Mouse (Mus musculus): ENCODE measurements around the gene Clnk. TPM values are rescaled to one million over a fixed set of nuclear protein-coding genes. Genes with fewer than 3 reads are reported as not detected.

The Clnk gene
- polyA plus RNA-seq, 1 experiment from 2014 or later, result 0.16 TPM

DNA sequence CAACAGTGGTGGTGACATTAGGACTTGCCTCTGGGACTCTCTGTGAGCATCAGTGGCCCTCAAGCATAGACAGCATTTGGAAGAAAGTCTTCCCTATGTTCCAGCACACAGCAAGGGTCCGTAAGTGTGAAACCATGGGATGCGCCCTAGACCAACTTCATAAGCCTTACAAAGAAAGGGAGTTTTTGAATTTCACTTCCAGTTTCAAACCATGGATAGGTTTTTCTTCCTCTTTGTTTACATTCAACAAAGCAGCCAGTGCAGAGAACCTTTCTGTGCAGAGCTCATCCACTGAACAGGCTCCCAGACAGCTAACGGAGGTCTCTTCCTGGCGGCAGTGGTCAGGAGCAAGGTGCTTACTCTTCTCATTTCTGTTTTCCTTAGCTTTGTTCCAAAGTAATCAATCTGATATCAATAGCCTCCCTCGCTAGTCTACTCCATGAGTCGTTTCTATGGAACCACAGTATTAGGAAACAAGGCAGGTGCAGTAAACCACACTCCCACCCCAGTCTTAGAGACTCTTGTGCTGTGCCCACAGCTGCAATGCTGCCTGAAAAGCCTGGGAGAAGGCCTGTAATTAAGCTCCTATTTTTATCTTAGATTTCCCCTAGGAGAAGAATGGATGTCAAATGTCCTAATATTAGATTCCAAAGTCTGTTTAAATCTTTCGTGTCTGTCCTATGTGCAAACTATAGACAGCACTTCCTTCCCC is 169.1 kb downstream of the Clnk start:
- Histone ChIP-seq H3K9ac (replicated peaks; ENCODE audit: low read depth, low read length) (no peak overlapping the region), H3K4me3 (replicated peaks; ENCODE audit: low read length) (no peak overlapping the region), H3K9me3 (ENCODE audit: control insufficient read depth, low read length) (no peaks in the 10 kb centered on the region), H3K4me1 (replicated peaks; ENCODE audit: control insufficient read depth, insufficient read depth, low read length) (no peaks in the 10 kb centered on the region), H3K27me3 (replicated peaks; ENCODE audit: control insufficient read depth, insufficient read depth, low read length) (no peaks in the 10 kb centered on the region), H3K36me3 (ENCODE audit: control insufficient read depth, insufficient read depth) (no peaks in the 10 kb centered on the region), H3K4me2 (ENCODE audit: low read length) (no peak overlapping the region), H3K27ac (ENCODE audit: low read length) (peak overlapping the region; percentile 46; the same call in 1 of the 2 replicates)
- ATAC-seq, result peak; percentile 92
- 67% methylated on average over 7 of the region's 7 CpGs for WGBS

DNA sequence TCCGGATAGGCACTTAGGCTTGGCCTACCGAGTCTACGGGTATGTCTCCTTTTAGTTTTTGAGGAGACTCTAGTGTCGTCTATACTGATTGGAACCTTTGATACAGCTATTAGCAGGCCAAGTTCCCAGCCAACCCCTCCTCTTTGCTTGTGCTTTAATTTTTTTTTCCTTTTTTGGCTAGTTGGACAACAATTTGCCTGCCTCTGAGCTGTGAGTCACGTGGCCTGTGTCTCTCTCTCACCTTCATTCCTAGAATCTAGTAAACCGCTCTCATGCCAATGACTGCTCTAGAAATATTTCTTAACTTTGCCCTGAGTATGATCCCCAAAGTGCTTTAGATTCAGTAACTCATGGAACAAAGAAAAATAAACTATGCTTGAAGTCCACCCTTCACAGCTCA is 173.7 kb downstream of the Clnk start:
- WGBS, result 92% methylated on average over 6 of the region's 6 CpGs

DNA sequence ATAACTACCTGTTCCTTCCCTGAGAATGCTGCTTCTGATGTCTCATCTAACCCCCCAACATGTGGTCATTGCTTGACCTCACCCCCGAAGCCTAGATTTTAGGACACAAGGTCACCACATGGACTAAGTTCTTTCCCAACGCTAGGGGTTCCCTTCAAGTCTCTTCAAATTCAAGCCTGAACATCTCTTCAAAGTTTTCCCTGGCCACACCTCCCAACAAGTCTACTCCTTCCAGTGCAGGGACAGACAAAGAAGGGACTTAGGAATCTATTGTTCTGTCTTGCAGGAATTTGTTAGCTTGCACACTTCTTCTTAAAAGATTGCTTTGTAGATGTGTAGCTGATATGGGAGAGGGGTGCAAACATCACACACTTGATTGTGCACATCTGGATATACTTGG is 174.5 kb downstream of the Clnk start:
- H3K36me3 ChIP-seq (ENCODE audit: control insufficient read depth, insufficient read depth), result no peaks in the 10 kb centered on the region
- no peak overlapping the region for H3K27ac ChIP-seq (ENCODE audit: low read length)
- H3K4me1 ChIP-seq (replicated peaks; ENCODE audit: control insufficient read depth, insufficient read depth, low read length), result no peaks in the 10 kb centered on the region
- ATAC-seq, result no peak
- H3K9me3 ChIP-seq (ENCODE audit: control insufficient read depth, low read length), result no peaks in the 10 kb centered on the region
- H3K9ac ChIP-seq (replicated peaks; ENCODE audit: low read depth, low read length), result no peak overlapping the region
- 72% methylated on average over 2 of the region's 2 CpGs for WGBS
- no peak overlapping the region for H3K4me3 ChIP-seq (replicated peaks; ENCODE audit: low read length)
- H3K4me2 ChIP-seq (ENCODE audit: low read length), result no peak overlapping the region
- no peaks in the 10 kb centered on the region for H3K27me3 ChIP-seq (replicated peaks; ENCODE audit: control insufficient read depth, insufficient read depth, low read length)

More for the DNA sequence above, 173.7 kb downstream of the Clnk start:
- Histone ChIP-seq H3K4me3 (replicated peaks; ENCODE audit: low read length) (no peak overlapping the region), H3K36me3 (ENCODE audit: control insufficient read depth, insufficient read depth) (no peaks in the 10 kb centered on the region), H3K9ac (replicated peaks; ENCODE audit: low read depth, low read length) (no peak overlapping the region), H3K4me1 (replicated peaks; ENCODE audit: control insufficient read depth, insufficient read depth, low read length) (no peaks in the 10 kb centered on the region), H3K27me3 (replicated peaks; ENCODE audit: control insufficient read depth, insufficient read depth, low read length) (no peaks in the 10 kb centered on the region), H3K4me2 (ENCODE audit: low read length) (no peak overlapping the region), H3K27ac (ENCODE audit: low read length) (no peak overlapping the region), H3K9me3 (ENCODE audit: control insufficient read depth, low read length) (no peaks in the 10 kb centered on the region)
- no peak for ATAC-seq

DNA sequence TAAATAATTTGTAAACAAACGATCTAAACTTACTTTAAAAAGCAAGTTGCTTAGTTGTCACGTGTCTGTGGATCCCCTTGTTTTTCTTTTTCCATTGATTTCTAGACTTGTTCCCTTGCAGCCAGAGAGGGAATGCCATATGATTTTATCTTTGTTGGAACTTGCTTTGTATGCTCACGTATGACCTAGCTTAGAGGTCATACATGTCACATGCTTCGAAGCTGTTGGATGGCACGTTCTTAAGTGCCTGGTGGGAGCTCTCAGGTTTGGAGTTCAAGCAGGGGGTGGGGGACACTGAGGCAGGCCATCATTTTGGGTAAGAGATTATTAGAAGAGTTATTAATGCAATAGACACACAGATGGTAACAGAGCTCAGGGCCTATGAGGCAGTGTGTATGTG is 178.1 kb downstream of the Clnk start:
- 69% methylated on average over 5 of the region's 5 CpGs for WGBS
- Histone ChIP-seq H3K27me3 (replicated peaks; ENCODE audit: control insufficient read depth, insufficient read depth, low read length) (no peaks in the 10 kb centered on the region), H3K4me3 (replicated peaks; ENCODE audit: low read length) (no peak overlapping the region), H3K9ac (replicated peaks; ENCODE audit: low read depth, low read length) (no peak overlapping the region), H3K36me3 (ENCODE audit: control insufficient read depth, insufficient read depth) (no peaks in the 10 kb centered on the region), H3K4me1 (replicated peaks; ENCODE audit: control insufficient read depth, insufficient read depth, low read length) (no peaks in the 10 kb centered on the region), H3K9me3 (ENCODE audit: control insufficient read depth, low read length) (no peaks in the 10 kb centered on the region), H3K4me2 (ENCODE audit: low read length) (no peak overlapping the region), H3K27ac (ENCODE audit: low read length) (no peak overlapping the region)
- ATAC-seq, result no peak

DNA sequence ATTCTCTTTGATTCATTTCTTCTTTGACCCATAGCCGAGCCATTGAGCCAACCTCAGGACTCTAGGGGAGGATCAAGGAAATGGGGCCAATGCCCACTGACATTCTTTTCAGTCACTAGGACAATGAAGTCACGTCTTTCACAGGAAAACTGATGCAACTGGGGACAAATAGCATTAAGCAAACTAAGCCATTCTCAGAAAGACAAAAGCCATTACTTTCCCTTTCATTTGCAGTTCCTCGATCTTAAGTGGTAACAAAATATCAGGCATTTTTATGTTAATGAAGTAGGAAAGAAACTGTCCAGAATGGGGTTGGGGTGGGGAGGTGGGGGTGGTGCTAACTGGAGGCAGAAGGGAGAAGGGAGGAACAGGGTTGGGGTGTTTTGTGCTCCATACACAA is 178.6 kb downstream of the Clnk start:
- Histone ChIP-seq H3K27me3 (replicated peaks; ENCODE audit: control insufficient read depth, insufficient read depth, low read length) (no peaks in the 10 kb centered on the region), H3K4me2 (ENCODE audit: low read length) (no peak overlapping the region), H3K9ac (replicated peaks; ENCODE audit: low read depth, low read length) (no peak overlapping the region), H3K4me3 (replicated peaks; ENCODE audit: low read length) (no peak overlapping the region), H3K4me1 (replicated peaks; ENCODE audit: control insufficient read depth, insufficient read depth, low read length) (no peaks in the 10 kb centered on the region), H3K27ac (ENCODE audit: low read length) (no peak overlapping the region), H3K36me3 (ENCODE audit: control insufficient read depth, insufficient read depth) (no peaks in the 10 kb centered on the region), H3K9me3 (ENCODE audit: control insufficient read depth, low read length) (no peaks in the 10 kb centered on the region)
- WGBS, result 6% methylated on average over 3 of the region's 3 CpGs
- ATAC-seq, result no peak

DNA sequence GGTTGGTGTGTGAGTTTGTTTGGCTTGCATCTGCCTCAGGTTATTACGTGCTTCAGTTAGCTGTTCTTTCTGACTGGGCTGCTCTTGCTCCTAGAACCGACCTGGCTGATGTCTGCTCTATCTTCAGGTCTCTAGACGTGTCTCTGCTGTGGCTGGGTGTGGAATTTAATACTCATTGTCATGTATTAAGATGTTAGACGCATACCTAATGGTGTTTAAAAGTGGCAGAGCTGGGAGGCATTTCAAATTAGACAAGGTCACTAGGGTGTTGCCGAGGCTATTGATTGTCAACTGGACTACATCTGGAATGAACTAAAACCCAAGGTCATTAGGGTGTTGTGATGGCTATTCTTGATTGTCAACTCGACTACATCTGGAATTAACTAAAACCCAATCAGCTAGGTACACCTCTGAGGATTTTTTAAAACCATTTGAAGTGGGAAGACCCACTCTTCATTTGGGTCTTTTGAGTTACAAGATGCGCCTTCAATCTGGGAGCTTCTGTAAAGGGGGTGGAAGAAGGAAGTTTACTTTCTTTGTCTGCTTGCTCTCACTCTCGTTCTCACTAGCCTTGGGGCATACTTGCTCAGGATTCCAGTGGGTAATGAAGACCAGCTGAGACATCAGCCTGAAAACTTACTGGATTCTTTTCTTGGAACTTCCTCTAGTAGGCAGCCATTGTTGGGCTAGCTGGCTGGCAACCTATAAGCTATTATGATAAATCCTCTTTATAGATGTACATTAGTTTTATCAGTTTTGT is 179.8 kb downstream of the Clnk start:
- Histone ChIP-seq H3K9ac (replicated peaks; ENCODE audit: low read depth, low read length) (no peak overlapping the region), H3K27ac (ENCODE audit: low read length) (no peak overlapping the region), H3K4me2 (ENCODE audit: low read length) (no peak overlapping the region), H3K27me3 (replicated peaks; ENCODE audit: control insufficient read depth, insufficient read depth, low read length) (no peaks in the 10 kb centered on the region), H3K9me3 (ENCODE audit: control insufficient read depth, low read length) (no peaks in the 10 kb centered on the region), H3K4me1 (replicated peaks; ENCODE audit: control insufficient read depth, insufficient read depth, low read length) (no peaks in the 10 kb centered on the region), H3K4me3 (replicated peaks; ENCODE audit: low read length) (no peak overlapping the region), H3K36me3 (ENCODE audit: control insufficient read depth, insufficient read depth) (no peaks in the 10 kb centered on the region)
- ATAC-seq, result no peak
- WGBS, result 75% methylated on average over 8 of the region's 8 CpGs

DNA sequence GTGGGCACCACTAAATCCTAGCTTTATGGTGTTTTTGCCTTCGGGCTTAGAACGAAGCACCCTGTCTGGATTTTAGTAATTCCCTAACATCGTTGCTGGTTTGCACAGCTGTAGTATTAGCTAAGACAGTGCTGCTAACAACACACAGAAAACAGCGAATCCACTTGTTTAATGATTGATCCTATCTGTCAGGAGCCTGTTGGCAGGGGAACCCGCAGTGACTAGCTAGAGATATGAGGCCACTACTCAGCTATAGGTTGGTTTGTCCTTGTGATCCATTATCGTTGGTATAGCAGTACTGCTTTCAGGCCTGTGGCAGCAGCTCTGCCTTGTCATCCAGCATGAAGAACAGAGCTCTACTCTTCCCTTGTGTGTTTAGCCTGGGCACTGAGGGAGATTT is 183.8 kb downstream of the Clnk start:
- Histone ChIP-seq H3K4me2 (ENCODE audit: low read length) (no peak overlapping the region), H3K9ac (replicated peaks; ENCODE audit: low read depth, low read length) (no peak overlapping the region), H3K4me3 (replicated peaks; ENCODE audit: low read length) (no peak overlapping the region), H3K27ac (ENCODE audit: low read length) (no peak overlapping the region), H3K4me1 (replicated peaks; ENCODE audit: control insufficient read depth, insufficient read depth, low read length) (no peaks in the 10 kb centered on the region), H3K27me3 (replicated peaks; ENCODE audit: control insufficient read depth, insufficient read depth, low read length) (no peaks in the 10 kb centered on the region), H3K9me3 (ENCODE audit: control insufficient read depth, low read length) (no peaks in the 10 kb centered on the region), H3K36me3 (ENCODE audit: control insufficient read depth, insufficient read depth) (no peaks in the 10 kb centered on the region)
- ATAC-seq, result no peak
- 93% methylated on average over 6 of the region's 6 CpGs for WGBS

DNA sequence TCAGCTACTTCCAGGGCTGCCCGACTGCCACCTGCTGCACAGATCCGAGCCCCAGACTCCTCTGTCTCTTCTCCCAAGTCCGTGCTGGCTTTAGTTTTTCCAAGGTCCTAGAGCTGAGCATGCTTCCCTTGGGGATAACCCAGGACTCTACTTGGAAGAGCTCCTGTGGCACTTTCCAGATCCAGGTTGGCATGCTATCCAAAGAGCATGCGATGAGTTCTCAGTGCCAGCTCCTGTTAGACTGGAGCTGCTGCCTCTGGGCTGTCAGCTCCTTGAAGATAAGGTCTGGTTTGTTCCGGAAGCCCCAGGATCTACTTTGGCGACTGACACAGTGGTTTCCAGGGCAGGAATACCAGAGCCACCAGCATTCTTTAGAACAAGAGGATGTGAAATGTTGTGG is 187.4 kb downstream of the Clnk start:
- H3K4me3 ChIP-seq (replicated peaks; ENCODE audit: low read length), result no peak overlapping the region
- no peak overlapping the region for H3K4me2 ChIP-seq (ENCODE audit: low read length)
- no peak overlapping the region for H3K9ac ChIP-seq (replicated peaks; ENCODE audit: low read depth, low read length)
- H3K9me3 ChIP-seq (ENCODE audit: control insufficient read depth, low read length), result no peaks in the 10 kb centered on the region
- H3K27me3 ChIP-seq (replicated peaks; ENCODE audit: control insufficient read depth, insufficient read depth, low read length), result no peaks in the 10 kb centered on the region
- no peak for ATAC-seq
- WGBS, result 87% methylated on average over 6 of the region's 6 CpGs
- no peaks in the 10 kb centered on the region for H3K36me3 ChIP-seq (ENCODE audit: control insufficient read depth, insufficient read depth)
- no peak overlapping the region for H3K27ac ChIP-seq (ENCODE audit: low read length)
- H3K4me1 ChIP-seq (replicated peaks; ENCODE audit: control insufficient read depth, insufficient read depth, low read length), result no peaks in the 10 kb centered on the region

DNA sequence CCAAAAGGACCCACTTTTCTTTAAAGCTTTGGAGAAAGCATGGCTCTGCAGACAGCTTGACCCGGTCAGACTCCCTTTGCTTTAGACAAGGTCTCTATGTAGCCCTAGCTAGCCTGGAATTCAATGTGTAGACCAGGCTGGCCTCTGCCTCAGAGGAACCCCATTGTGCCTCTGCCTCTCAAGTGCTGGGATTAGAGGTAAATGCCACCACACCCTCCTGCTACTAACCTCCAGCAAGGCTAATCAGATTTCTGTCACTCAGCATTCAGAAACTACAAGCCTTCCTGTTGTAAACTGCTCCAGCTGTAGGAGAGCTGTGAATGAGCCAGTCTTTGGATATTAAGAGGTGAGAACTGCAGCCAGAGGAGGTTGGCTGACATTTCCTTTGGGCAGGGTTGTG is 188.9 kb downstream of the Clnk start:
- 86% methylated on average over 1 of the region's 1 CpGs for WGBS
- Histone ChIP-seq H3K27ac (ENCODE audit: low read length) (no peak overlapping the region), H3K4me2 (ENCODE audit: low read length) (no peak overlapping the region), H3K4me3 (replicated peaks; ENCODE audit: low read length) (no peak overlapping the region), H3K4me1 (replicated peaks; ENCODE audit: control insufficient read depth, insufficient read depth, low read length) (peaks cover 10% of the 10 kb centered on the region), H3K27me3 (replicated peaks; ENCODE audit: control insufficient read depth, insufficient read depth, low read length) (no peaks in the 10 kb centered on the region), H3K36me3 (ENCODE audit: control insufficient read depth, insufficient read depth) (peaks cover 1% of the 10 kb centered on the region; the same call in 1 of the 2 replicates), H3K9ac (replicated peaks; ENCODE audit: low read depth, low read length) (no peak overlapping the region), H3K9me3 (ENCODE audit: control insufficient read depth, low read length) (no peaks in the 10 kb centered on the region)
- no peak for ATAC-seq
